Mouse (Mus musculus): Measurements from ENCODE around the gene Zbtb46. TPM values are rescaled to one million over a fixed set of nuclear protein-coding genes. Genes with fewer than 3 reads are reported as not detected.

The Zbtb46 gene
- polyA plus RNA-seq, 1 experiment = 6.9 TPM

DNA sequence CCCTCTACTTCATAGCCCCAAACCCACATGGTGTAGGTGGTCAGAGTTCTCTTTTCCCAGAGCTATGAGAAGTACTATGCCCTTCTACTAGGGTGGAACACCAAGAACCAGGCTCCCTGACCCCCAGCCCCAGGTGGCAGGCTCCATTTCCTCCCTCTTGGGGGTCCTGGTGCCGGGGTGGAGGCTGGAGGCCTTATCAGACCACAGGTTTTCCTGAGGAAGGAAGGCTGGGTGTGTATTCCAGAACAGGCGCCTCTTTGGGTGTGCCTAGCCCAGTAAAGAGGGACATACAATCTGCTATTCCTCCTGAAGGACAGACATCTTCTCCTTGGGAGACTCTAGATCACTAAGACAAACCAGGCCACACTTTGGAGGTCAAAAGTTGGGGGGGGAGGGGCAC lies 11.1 kb upstream of the Zbtb46 start:
- no peak for DNase-seq (ENCODE audit: extremely low spot score in 1 of 2, low spot score in 1 of 2)

DNA sequence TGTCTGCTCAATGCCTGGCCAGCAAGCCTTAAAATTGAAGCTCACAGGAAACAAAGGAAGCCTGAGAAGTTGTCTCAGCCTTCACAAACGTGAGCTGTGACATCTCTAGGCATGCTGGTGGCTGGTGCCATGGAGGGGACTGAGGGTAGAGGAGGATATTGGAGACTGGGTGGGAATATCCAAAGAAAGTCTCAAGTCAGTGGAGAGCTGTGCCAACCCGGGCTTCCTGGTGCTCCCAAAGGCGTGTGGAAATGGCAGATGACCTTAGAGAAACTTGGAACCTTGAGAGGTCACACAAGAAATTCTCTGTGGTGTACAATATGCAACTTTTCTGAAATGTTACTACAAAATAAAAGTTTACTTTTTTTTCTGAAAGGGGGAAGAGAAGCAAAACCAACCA lies 6.2 kb upstream of the Zbtb46 start:
- DNase-seq (ENCODE audit: extremely low spot score in 1 of 2, low spot score in 1 of 2) = no peak

DNA sequence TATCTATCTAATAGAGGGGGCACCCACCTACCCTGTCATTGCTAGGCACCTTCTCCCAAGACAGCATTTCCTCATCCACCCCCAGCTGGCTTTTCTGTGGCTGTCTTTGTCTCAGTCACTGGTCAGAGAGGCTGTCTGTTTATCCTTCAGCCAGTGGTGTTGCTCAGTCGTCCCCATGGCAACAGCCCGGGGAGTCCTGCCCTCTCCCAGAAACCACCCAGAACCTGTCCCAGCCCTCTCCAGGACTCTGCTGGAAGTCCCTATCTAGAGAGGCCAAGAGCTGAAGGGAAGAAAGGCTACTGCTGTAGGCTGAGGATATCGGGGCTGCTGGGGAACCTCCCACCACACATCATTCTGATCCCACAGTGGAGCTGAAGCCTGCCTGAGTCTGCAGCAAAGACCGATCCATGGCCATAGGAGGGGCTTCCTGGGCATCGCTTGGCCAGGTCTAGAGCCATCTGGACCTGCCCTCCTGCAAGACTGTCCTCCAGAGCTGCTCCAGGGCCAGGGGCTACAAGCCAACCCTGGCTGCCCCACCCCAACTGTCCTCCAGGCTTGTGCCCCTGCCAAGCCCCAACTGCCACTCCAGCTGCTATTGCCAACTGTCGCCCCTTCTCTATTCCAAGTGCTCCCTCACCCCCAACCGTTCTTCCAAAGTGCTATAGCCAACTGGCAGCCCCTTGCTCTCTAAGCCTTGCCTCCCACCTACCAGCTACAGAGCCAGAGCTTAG lies 3.9 kb upstream of the Zbtb46 start:
- DNase-seq (ENCODE audit: extremely low spot score in 1 of 2, low spot score in 1 of 2) = peak in 1 of 2 experiments; percentile 50

DNA sequence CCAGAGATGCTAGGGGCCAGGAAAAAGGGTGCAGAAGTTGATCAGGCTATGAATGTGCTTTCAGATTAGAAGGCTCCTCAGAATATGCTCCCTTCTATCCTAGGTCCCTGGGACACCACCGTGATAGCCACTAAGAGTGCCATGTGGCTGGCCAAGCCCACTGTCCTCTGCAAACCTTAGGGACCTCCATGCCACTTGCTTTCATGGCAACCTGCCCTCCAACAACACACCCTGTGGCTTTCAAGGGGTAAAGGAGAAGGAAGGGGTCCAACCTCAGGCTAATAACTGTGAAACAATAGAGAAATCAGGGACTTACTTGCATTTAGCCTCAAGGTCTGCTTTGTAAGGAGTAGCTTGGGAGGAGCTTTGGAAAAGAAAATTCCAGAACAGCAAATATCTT lies 3.4 kb upstream of the Zbtb46 start:
- no peak for DNase-seq (ENCODE audit: extremely low spot score in 1 of 2, low spot score in 1 of 2)

DNA sequence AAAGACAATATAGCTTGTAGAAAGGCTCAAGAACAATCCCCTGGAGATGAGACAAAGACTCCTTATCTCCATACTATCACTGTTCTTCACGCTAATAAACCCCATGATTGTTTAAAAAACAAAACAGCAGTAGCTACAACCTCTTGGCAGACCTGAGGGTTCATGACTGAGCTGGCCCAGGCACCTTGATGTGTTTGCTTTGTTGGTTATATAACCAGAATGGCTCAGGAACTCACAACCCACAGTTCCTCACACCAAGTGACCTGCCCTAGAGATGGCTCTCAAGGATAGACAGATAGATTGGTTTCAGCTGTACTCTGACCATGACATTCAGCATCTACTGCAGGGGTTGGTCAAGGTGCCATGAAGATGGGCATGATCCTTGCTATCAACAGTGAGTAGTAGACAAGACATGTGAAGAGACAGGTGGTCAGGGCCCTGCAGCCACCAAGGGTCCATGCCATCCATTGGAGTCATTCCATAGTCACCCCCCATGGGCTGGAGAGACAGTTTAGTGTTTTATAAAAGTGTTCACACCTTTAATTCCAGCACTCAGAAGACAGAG lies 2.4 kb upstream of the Zbtb46 start:
- DNase-seq (ENCODE audit: extremely low spot score in 1 of 2, low spot score in 1 of 2) = no peak

DNA sequence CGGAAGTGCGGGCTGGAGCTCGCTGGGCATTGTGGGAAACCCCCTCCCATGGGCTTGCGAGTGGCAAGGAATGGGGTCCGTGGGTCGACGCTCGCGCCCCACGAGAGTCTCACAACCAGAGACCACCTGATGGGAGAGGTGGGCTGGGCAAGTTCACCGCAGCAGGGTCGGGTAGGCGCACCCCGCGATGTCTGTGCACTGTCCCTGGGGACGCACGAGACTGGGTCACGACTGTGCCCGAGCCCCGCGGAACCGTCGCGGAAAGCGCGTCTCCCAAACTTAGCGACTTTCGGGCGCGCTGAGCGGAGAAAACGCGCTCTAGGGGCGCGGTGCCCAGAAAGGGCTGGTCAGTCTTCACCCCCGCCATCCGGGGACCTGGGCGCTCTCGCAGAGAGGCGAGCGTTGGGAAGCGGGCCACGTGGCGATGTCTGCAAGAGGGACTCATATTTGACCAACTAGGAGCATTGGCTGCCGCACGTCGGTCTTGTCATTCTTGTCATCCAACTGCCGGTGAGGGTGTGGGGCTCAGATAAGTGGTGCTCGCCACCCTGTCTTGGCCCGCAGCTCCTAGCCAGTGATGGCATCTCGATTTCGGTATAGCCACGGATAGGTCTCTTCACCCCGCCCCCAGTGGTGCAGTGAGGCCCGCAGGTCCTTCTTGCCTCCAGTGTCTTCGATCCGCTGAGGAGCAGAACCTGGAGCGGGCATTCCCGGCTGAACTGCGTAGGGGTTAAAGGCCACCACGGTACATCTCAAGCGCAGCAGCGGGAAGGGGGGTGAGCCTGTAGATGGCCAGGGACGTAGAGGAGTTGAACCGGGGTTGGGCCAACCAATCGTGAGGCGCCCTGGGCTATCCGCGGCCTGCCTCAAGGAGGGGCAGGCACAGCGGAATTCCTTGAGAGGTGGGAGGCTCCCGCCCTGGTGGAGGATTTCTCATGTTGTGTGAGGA lies 721 bp upstream of the Zbtb46 start:
- peak in 1 of 2 experiments; percentile 29 for DNase-seq (ENCODE audit: extremely low spot score in 1 of 2, low spot score in 1 of 2)

DNA sequence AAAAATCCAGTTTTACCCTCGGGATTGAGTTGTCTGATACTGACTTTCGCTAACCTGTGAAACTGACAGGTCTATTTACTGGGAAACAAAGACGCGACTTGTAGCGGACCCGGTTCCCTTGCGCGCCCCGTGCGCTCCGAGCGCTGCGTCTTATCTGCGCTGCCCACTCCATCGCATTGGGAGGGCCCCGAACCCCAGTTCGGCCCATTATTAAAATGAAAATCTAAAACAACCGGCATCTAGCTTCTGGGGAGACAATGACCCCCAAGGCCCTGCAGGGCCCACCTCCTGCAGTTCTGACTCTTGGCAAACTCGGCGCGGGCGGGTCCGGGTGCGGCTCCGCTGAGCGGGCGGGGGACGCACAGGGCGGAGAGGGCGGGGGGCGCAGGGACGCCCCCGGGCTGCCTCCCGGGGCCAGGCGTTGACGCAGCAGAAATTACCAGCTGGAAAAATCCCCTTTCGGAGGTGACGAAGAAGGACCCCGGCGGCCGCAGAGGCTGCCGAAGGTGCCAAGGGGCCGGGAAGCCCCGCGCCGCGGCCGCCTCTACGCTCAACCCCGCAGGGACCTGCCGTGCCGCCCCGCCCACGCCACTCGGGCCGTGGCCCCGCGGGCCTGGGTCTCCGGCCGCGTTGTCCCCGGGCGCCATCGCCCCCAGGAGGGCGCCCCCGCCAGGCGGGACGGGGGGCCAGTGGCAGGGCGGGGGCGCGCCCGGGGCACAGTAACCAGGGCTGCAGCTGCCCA lies 644 bp downstream of the Zbtb46 start:
- DNase-seq (ENCODE audit: extremely low spot score in 1 of 2, low spot score in 1 of 2) = peak in 1 of 2 experiments; percentile 9

DNA sequence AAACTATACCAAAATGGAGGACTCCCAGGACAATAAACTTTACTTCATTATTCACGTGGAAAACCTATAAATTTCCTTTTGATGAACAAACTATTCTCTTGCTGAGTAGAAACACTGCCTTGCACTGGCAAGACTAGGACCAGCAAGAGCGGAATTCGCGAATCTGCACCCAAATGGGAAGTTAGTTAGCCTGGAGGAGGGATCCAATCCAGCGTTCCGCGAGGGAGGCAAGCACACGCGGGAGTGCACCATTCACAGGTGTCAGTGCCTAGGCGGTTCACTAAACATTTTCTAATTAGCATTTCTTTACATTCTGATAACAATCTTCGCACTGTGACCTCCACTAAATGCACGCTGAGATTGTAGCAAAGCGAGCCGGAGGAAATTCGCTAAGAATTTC lies 1.4 kb downstream of the Zbtb46 start:
- peak in 1 of 2 experiments; percentile 45 for DNase-seq (ENCODE audit: extremely low spot score in 1 of 2, low spot score in 1 of 2)

DNA sequence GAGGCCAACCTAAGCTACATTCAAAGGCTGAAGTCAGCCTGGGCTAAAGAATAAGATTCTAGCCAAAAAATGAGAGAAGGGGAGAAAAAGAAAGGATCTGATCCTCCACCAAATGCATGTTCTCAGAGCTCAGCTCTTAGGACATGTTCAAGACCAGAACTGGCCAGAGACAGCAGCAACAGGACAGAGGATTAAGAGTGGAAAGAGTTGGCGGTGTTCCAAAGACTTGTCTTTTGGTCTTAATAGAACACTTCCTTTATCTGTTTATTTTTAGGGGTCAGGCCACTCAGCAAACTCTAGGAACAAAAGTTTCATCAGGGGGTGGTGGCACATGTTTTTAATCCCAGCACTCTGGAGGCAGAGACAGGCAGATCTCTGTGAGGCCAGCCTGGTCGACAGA lies 3.3 kb downstream of the Zbtb46 start:
- DNase-seq (ENCODE audit: extremely low spot score in 1 of 2, low spot score in 1 of 2) = no peak

DNA sequence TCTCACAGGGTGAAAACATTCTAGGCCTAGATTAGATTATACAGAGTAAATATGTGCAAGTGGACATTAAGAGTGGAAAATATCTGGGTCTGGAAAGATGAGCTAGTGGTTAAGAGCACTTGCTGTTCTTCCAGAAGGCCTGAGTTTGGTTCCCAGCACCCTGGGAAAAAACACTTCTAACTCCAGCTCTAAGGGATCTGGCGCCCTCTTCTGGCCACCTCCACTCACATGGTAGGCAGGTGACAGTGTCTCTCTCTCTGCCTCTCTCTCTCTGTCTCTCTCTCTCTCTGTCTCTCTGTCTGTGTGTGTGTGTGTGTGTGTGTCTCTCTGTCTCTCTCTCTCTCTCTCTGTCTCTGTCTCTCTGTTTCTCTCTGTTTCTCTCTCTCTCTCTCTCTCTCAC lies 6.0 kb downstream of the Zbtb46 start:
- DNase-seq (ENCODE audit: extremely low spot score in 1 of 2, low spot score in 1 of 2) = no peak

DNA sequence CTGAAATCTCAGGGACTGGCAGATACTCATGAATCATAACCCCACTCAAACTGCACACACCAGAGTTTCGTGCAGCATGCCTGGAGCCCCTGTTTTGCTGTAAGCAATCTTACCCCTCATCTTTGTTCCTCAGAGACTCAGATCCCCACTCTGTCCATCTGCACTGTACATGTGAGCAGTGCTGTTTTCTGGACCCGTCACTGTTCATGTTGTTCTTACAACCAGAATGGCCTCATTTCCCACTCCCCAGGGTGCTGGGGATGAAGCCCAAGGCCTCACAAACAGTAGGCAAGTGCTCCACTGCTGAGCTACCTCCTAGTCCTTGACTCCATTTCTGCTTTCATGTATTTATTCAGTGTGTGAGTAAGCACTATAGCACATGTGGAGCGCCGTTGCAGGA lies 7.0 kb downstream of the Zbtb46 start:
- no peak for DNase-seq (ENCODE audit: extremely low spot score in 1 of 2, low spot score in 1 of 2)

DNA sequence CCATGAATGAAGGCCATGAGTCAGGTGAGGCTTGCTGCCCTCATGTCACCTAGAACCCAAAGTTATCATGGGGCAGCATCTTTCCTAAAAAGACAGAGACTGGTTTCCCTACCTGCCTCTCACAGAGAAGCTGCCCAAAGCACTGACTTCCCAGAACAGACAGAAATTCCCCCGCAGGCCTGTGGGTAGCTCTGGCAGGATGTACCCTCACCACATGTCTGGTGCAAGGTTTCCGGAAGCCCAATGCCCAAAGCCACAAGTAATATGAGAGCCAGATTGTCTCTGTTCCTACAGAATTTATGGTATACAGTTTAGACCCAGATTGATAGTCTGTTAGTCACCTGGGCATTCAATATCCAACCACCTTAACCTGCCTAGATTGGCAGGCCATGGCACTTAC lies 16.2 kb downstream of the Zbtb46 start:
- no peak for DNase-seq (ENCODE audit: extremely low spot score in 1 of 2, low spot score in 1 of 2)

DNA sequence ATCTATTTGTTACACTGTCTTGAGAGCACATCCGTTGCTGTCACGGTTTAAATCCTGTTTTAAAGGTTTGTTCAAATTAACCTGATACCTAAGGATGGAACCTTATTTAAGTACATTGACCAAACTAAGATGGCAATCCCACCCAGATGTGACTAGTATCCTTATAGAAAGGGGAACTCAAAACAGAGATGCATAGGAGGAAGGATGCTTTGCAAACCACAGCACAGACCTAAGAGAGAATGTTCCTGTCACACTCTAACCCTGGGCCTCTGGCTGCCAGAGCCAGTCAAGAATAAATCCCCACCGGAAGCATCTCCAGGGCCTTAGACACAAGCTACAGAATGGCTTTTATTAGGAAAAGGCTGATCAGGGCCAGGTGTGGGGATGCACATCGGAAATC lies 21.1 kb downstream of the Zbtb46 start:
- no peak for DNase-seq (ENCODE audit: extremely low spot score in 1 of 2, low spot score in 1 of 2)

DNA sequence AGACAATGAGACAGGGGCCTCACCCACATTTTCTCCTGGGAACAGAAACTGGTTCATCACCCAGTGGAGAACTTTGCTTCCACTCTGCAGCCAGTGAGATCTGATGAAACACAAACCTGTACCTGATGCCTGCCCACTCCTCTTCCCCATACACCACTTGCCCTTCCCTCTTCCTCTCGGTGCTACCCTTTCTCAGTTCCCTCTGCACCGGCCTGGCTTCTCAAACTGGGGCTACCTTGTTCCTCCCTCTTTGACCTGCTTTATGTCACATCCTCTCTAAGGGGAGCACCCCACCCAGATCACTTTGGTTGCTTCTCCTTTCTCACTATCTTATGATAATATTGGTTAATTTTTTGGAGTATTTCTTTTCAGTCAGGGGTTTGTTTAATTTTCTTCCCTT lies 23.0 kb downstream of the Zbtb46 start:
- no peak for DNase-seq (ENCODE audit: extremely low spot score in 1 of 2, low spot score in 1 of 2)

DNA sequence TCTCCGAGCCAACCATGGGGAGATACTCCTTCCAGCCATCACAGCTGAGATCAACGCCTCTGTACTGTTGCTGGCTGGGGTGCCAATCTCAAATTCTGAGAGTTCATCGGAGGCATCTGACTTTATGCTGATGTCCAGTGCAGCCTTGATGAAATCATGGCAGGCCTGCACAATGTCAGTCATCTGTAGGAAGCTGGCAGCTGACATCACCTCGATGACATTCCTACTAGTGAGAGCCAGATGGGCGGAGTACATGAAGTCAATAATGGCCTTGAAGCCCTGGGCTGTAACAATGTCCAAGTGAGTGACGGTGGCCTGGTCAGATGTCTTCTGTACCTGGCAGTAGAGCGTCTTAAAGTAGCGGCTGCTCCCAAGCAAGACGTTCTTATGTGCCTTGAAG lies 35.4 kb downstream of the Zbtb46 start:
- DNase-seq (ENCODE audit: extremely low spot score in 1 of 2, low spot score in 1 of 2) = no peak

DNA sequence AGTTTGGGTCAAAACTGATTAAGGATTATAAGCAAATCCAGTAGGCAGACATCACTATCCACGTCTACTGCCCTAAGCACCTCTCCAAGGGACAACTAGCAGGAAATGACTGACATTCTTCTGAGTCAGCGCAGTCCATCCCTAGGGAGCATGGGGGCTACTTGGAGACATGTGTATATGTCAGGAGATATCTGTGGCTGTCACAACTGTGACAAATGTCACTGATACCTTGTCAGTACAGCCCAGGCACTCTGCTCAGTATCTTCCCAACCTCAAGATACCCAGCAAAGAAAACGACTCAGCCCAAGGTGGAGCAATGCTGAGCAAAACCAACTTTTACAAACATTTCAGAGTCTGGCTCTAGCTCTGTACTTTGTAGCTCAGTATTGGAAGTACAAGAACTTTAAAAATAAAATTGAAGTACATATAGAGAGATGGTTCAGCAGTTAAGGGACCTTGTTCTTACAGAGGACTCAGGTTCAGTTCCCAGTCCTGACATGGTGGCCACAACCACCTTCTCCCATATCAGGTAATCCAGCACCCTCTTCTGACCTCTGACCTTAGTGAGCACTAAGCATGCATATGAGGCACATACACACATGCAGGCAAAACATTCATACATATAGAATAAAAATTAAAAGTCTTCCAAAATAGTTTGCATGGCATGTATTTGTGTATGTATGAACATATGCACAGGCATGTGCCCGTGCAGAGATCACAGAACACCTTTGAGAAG lies 38.2 kb downstream of the Zbtb46 start:
- DNase-seq (ENCODE audit: extremely low spot score in 1 of 2, low spot score in 1 of 2) = no peak

DNA sequence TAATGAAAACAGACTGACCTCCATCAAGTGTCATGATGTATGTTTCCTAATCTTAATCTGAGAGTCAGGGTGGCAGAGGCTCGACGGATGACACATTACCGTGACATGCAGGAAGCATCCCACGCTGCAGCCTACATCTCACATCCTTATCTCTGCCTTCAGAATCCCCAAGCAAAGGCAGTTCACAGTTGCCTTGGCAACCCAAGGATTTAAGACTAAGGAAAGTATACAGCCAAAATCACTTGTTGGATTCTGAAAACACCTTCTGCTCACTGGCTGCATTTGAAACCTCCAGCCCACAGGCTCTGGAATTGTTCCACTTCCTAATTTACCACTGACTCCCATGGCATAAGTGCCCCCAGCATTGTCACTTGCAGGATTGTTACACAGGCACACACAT lies 38.8 kb downstream of the Zbtb46 start:
- peak; percentile 78 to 83 for DNase-seq (ENCODE audit: extremely low spot score in 1 of 2, low spot score in 1 of 2)

DNA sequence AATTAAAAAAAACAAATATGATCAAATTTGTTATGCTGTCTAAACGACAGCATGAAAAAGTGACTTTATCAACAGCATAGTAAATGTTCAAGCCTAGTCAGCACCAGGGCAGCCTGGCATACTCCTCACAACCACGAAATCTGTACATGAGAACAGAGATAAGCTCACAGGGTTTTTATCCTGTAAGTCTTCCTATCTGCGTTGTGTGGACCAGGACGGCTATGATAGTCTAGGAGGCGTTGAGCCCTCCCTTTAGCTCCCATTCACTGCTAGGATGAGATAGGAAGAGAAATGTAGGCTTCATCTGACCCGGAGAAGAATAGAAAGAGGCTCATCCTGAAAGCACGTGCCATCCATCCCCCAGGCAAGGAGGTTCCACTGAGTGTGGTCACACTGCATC lies 39.9 kb downstream of the Zbtb46 start:
- no peak for DNase-seq (ENCODE audit: extremely low spot score in 1 of 2, low spot score in 1 of 2)

DNA sequence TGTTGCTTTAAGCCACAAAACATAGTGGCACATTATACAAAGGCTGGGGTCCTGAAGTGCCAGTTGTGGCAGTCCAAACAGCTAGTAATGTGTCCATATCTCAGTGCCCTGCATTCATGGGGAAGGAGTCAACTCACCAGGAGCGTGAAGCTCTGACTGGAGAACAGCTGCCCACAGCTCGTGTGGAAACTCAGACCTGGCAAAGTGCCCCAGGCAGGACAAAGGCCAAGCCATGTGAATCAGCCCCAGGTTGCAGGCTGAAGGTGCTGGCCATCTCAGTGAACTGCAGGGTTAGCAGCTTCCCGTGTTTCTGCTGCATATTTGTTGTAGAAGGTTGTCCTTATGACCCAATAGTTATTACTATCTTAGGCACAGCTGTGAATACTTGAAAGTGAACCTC lies 43.3 kb downstream of the Zbtb46 start:
- no peak for DNase-seq (ENCODE audit: extremely low spot score in 1 of 2, low spot score in 1 of 2)

DNA sequence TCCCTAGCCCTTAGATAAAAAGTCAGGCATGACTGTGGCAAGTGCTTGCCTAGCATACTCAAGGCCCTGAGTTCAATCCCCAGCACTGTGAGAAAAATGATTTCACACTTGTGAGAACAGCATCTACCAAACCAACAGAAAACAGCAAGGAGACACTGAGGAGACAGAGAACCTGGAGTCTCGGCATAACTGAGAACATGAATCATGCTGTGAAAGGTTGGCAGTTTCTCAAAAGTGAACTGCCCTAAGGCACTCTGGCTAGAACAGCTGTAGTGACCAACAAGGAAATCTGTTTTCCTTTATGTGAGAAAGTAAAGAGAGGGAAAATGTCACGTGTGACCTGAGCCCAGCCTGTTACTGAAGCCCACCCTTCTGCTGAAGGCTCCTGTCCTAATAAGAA lies 46.1 kb downstream of the Zbtb46 start:
- no peak for DNase-seq (ENCODE audit: extremely low spot score in 1 of 2, low spot score in 1 of 2)
